Mouse (Mus musculus) ES-E14 (cell line): Measurements from ENCODE around the gene Maz.

Source experiments
- HCFC1 ChIP-seq: IDR thresholded peaks from 2 replicates; pipeline ENCODE4 v1.6.1; 2012; ENCODE audit warnings: low read length, inconsistent platforms, borderline replicate concordance; ENCODE audit not compliant: insufficient read depth
- MAFK ChIP-seq: IDR thresholded peaks from 2 replicates; pipeline ENCODE4 v1.6.1; 2014; ENCODE audit warnings: mild to moderate bottlenecking, low read depth, low read length, inconsistent platforms; ENCODE audit not compliant: insufficient read depth
- ZNF384 ChIP-seq: IDR thresholded peaks from 2 replicates; pipeline ENCODE4 v1.6.1; 2012; ENCODE audit warnings: low read depth, low read length, inconsistent platforms

- TF ChIP-seq HCFC1 (no peak), ZNF384 (no peak), MAFK (no peak)
These were observed 5.8 kb downstream of the Maz start, which contains the start of the genes Gm42742 and Prrt2 for GRCm38 (mm10) chr7:127020901-127021562.
